Mouse (Mus musculus) cerebellum, adult (tissue): ENCODE measurements around the gene Fgf10.

Experiments used
- ATAC-seq: cut with Nextera tagmentation; 2 replicates; pipeline ENCODE4 v1.9.2; 2017; ENCODE audit warnings: mild to moderate bottlenecking, moderate library complexity, mixed read lengths; ENCODE audit not compliant: insufficient number of reproducible peaks, low FRiP score, low TSS enrichment

Gene Fgf10

GRCm38 (mm10) chr13:118715066-118716018 lies 45.8 kb downstream of the Fgf10 start:
- no peak; the same call in 1 of the 2 replicates for ATAC-seq

- ATAC-seq = no peak
Measured at GRCm38 (mm10) chr13:118716265-118716664, 46.7 kb downstream of the Fgf10 start.

GRCm38 (mm10) chr13:118716726-118717125 lies 47.1 kb downstream of the Fgf10 start:
- no peak for ATAC-seq

GRCm38 (mm10) chr13:118718396-118718795 lies 48.8 kb downstream of the Fgf10 start:
- no peak for ATAC-seq

- no peak for ATAC-seq
Measured at GRCm38 (mm10) chr13:118721668-118722067, 52.1 kb downstream of the Fgf10 start.

- no peak for ATAC-seq
Measured at GRCm38 (mm10) chr13:118731850-118732552, 62.4 kb downstream of the Fgf10 start.

- no peak for ATAC-seq
Measured at GRCm38 (mm10) chr13:118739854-118740411, 70.3 kb downstream of the Fgf10 start.

- no peak for ATAC-seq
Measured at GRCm38 (mm10) chr13:118742788-118743187, 73.2 kb downstream of the Fgf10 start.

GRCm38 (mm10) chr13:118744806-118745205 lies 75.2 kb downstream of the Fgf10 start:
- ATAC-seq = no peak

GRCm38 (mm10) chr13:118746427-118746826 lies 76.8 kb downstream of the Fgf10 start:
- ATAC-seq = no peak

GRCm38 (mm10) chr13:118754024-118754423 lies 84.4 kb downstream of the Fgf10 start:
- no peak for ATAC-seq

- ATAC-seq = no peak
Measured at GRCm38 (mm10) chr13:118759021-118759420, 89.4 kb downstream of the Fgf10 start.

GRCm38 (mm10) chr13:118762982-118763381 lies 93.4 kb downstream of the Fgf10 start:
- ATAC-seq = no peak

- ATAC-seq = no peak
Measured at GRCm38 (mm10) chr13:118772188-118772587, 102.6 kb downstream of the Fgf10 start.

- no peak for ATAC-seq
Measured at GRCm38 (mm10) chr13:118775148-118775547, 105.6 kb downstream of the Fgf10 start.

GRCm38 (mm10) chr13:118779161-118779560 lies 109.6 kb downstream of the Fgf10 start:
- no peak for ATAC-seq

GRCm38 (mm10) chr13:118791753-118792152 lies 122.2 kb downstream of the Fgf10 start:
- ATAC-seq = no peak

- ATAC-seq = no peak
Measured at GRCm38 (mm10) chr13:118792198-118792597, 122.6 kb downstream of the Fgf10 start.

GRCm38 (mm10) chr13:118800176-118800575 lies 130.6 kb downstream of the Fgf10 start:
- ATAC-seq = no peak

GRCm38 (mm10) chr13:118806662-118807061 lies 137.1 kb downstream of the Fgf10 start:
- no peak for ATAC-seq

GRCm38 (mm10) chr13:118819785-118820184 lies 150.2 kb downstream of the Fgf10 start:
- no peak for ATAC-seq
